Mouse (Mus musculus) left cerebral cortex, postnatal 25 days (tissue): Measurements from ENCODE around the gene Spg11. TPM values are rescaled to one million over a fixed set of nuclear protein-coding genes. Genes with fewer than 3 reads are reported as not detected.

Source experiments
- microRNA-seq, 2 experiments: library from miRNA; unstranded; fragments of <30 nt; microRNA quantifications; one replicate each; pipeline ENCODE4 v1.2.0; 2022
- total RNA-seq, 2 experiments: library from RNA; stranded (reverse); gene quantifications; 2 replicates each; pipeline ENCODE4 v1.2.3; 2021

Gene Spg11
- total RNA-seq, 2 experiments from 2014 or later, result 14.9 to 16.6 TPM

Small RNAs within 50 kb of the gene (microRNA-seq; reads per million reads assigned to microRNA genes)
- gene Gm47314, result 0.34 to 0.50 reads per million in 2 experiments

Other genes with a start within 250 kb of the Spg11 start
- 10 to 100 TPM; 35.9 to 38.3 TPM for gene Ctdspl2, start 162.4 kb downstream of the Spg11 start, total RNA-seq
- under 1 TPM in 1 of 2 experiments, not detected in 1; 0.18 TPM for gene Mageb3, start 162.3 kb downstream of the Spg11 start, total RNA-seq
- gene Eif3j1, start 89.8 kb downstream of the Spg11 start, total RNA-seq, result 10 to 100 TPM; 19.3 to 20.5 TPM
- 100 to 1,000 TPM; 104 to 107 TPM for gene B2m, start 29.3 kb upstream of the Spg11 start, total RNA-seq
- gene Trim69, start 42.3 kb upstream of the Spg11 start, total RNA-seq, result not detected
- gene Patl2, start 67.8 kb upstream of the Spg11 start, total RNA-seq, result not detected
- gene Terb2, start 67.9 kb upstream of the Spg11 start, total RNA-seq, result not detected
- 10 to 100 TPM; 14.8 to 14.9 TPM for gene Sord, start 116.4 kb upstream of the Spg11 start, total RNA-seq
- under 1 TPM in 1 of 2 experiments, not detected in 1; 0.07 TPM for gene Duox2, start 180.1 kb upstream of the Spg11 start, total RNA-seq
- gene Duoxa2, start 180.5 kb upstream of the Spg11 start, total RNA-seq, result not detected
- not detected for gene Duoxa1, start 195.3 kb upstream of the Spg11 start, total RNA-seq
- gene Duox1, start 197.3 kb upstream of the Spg11 start, total RNA-seq, result under 1 TPM in 1 of 2 experiments, not detected in 1; 0.07 TPM